Mouse (Mus musculus) olfactory bulb, adult 2 months (tissue): ENCODE measurements around the gene Myo3b. TPM values are rescaled to one million over a fixed set of nuclear protein-coding genes. Genes with fewer than 3 reads are reported as not detected.

Experiments
- H3K27ac ChIP-seq: fragments of 200-500 bp; 2 replicates; pipeline ENCODE4 v1.5.1; 2012; ENCODE audit warnings: low read depth, low read length; ENCODE audit not compliant: insufficient read depth
- H3K4me1 ChIP-seq: fragments of 200-500 bp; 2 replicates; pipeline ENCODE4 v1.6.1; 2012; ENCODE audit warnings: low read length; ENCODE audit not compliant: control insufficient read depth, insufficient read depth
- H3K4me3 ChIP-seq: fragments of 200-500 bp; 2 replicates; pipeline ENCODE4 v1.5.1; 2012; ENCODE audit warnings: mild to moderate bottlenecking, low read depth, low read length, moderate library complexity; ENCODE audit not compliant: insufficient read depth
- CTCF ChIP-seq: fragments of 200-500 bp; IDR thresholded peaks from 2 replicates; pipeline ENCODE4 v1.5.1; 2012; ENCODE audit warnings: low read depth, mild to moderate bottlenecking, low read length, moderate library complexity; ENCODE audit not compliant: insufficient read depth
- POLR2A ChIP-seq: fragments of 200-500 bp; IDR thresholded peaks from 2 replicates; pipeline ENCODE4 v1.6.1; 2012; ENCODE audit warnings: mild to moderate bottlenecking, low read depth, low read length, moderate library complexity; ENCODE audit not compliant: insufficient read depth
- WGBS: fragments of 180-500 bp; shearing (Covaris S2); methylation state at CpG from one replicate; pipeline ENCODE4 v1.1.7; 2018; 5-methylcytosine and 5-hydroxymethylcytosine counted together
- polyA plus RNA-seq: library from polyadenylated mRNA; stranded (reverse); fragments of >200 nt; gene quantifications from 2 replicates; pipeline ENCODE4 v1.2.4, GENCODE M21; 2012; ENCODE audit warnings: low replicate concordance; ENCODE audit not compliant: missing spikeins, insufficient read depth, insufficient read length

Gene Myo3b
- polyA plus RNA-seq, 1 experiment: not detected

DNA sequence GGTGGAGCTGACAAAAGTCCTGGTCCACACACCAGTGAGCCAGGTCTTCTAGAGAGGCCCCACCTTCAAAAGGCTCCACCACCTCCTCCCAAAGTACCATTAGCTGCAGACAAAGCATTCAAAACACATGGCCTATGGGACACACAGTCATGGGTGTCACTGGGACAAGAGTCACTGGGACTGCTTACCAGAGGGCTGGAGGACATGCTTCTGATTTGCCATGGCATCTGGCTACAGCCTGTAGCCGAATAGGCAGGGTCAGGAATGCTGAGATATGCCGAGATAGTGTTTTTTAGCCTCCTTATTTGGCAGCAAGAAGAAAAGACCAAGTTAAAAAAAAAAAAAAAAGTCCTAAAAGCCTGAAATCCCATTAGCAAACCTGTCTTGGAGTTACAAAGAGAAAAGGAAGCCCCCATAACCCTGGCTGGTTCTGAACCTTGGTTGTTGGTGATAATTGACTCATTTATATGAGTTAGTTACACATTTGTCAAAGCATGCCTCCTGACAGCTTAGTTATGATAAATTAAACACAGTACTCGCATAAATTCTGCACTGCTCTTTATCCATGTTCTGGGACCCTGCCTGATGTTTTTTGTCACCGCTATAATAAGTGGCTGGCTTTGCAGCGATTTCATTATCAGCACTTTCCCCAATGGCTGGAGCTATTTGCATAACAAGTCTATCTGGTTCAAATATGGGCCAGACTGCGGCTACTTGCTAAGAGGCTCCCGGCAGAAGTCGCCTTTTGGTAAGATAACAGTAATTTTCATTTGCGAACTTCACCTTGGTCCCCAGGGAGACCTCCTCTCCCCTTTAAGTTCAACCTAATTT lies 156.7 kb downstream of the Myo3b start:
- peaks cover 4% of the 10 kb centered on the region for H3K4me1 ChIP-seq
- TF ChIP-seq POLR2A (no peak), CTCF (no peak)
- 72% methylated on average over 9 of the region's 9 CpGs for WGBS
- H3K4me3 ChIP-seq: no peak overlapping the region
- no peak overlapping the region for H3K27ac ChIP-seq

DNA sequence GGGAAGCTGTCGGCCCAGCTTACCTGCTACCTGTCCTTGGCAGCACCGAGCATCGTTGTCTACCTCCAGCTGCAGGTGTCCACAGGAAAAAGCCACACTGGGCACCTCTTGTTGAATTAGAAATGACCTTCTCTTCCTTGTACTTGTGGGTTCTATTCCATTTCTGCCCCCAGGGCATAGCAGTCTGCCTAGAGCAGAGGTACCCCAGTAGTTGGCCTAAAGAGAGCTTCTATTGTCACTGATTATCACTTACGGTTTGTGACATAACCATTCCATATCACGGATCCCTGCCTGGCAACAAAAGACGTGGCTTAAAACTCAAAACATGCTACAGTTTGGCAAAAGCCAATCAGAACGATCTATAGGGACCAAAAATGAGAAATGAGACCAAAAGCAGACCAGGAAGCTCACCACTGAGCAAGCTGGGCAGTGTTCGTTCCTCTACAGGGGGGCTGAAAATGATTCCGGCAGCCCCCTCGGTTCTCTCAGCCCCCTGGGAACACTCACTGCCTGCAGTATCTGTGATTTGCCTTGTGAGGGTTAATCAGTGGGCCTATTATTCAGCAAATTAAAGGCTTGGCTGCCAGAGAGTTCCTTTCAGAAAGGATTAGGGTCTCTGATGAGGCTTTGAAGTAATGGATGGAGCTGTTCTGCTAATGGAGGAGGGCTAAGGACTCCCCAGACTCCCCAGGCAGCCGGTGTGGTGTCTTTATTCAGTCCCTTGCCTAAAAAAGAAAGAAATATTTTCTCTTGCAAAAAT lies 163.1 kb downstream of the Myo3b start:
- peak overlapping the region; percentile 67; the same call in 1 of the 2 replicates for H3K27ac ChIP-seq
- peaks cover 12% of the 10 kb centered on the region for H3K4me1 ChIP-seq
- no peak for TF ChIP-seq CTCF
- TF ChIP-seq POLR2A: no peak
- H3K4me3 ChIP-seq: no peak overlapping the region
- 30% methylated on average over 11 of the region's 11 CpGs for WGBS

- WGBS: 27% methylated on average over 8 of the region's 8 CpGs
- Histone ChIP-seq H3K4me1 (peaks cover 12% of the 10 kb centered on the region), H3K4me3 (no peak overlapping the region)
Measured at GRCm38 (mm10) chr2:70202578-70203167, 163.7 kb downstream of the Myo3b start.

GRCm38 (mm10) chr2:70208411-70208810 lies 169.5 kb downstream of the Myo3b start:
- 46% methylated on average over 1 of the region's 1 CpGs for WGBS
- Histone ChIP-seq H3K27ac (peak overlapping the region; percentile 52; the same call in 1 of the 2 replicates), H3K4me1 (peaks cover 9% of the 10 kb centered on the region), H3K4me3 (no peak overlapping the region)
- TF ChIP-seq CTCF (no peak), POLR2A (no peak)

More at GRCm38 (mm10) chr2:70202578-70203167, 163.7 kb downstream of the Myo3b start:
- peak overlapping the region; percentile 67 for H3K27ac ChIP-seq
- TF ChIP-seq POLR2A (no peak), CTCF (no peak)

DNA sequence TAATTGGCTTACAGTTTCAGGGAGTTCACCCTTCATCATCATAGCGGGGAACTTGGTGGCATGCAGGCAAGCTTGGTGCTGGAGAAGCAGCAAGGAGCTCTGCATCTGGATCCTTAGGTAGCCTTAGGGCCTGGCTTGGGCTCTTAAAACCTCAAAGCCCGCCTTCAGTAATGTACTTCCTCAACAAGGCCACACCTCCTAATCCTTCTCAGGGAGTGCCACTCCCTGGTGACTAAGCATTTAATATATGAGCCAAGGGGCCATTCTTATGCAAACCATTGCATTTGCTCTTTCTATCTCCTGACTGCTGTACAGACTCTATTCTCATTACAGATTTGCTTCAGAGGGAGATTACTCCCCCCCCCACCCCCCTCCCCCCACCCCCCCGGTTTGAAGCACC lies 170.9 kb downstream of the Myo3b start:
- peak overlapping the region; percentile 58 for H3K27ac ChIP-seq
- 68% methylated on average over 3 of the region's 3 CpGs for WGBS
- TF ChIP-seq POLR2A (no peak), CTCF (no peak)
- peaks cover 11% of the 10 kb centered on the region for H3K4me1 ChIP-seq
- H3K4me3 ChIP-seq: no peak overlapping the region

- peak overlapping the region; percentile 88 for H3K27ac ChIP-seq
- 31% methylated on average over 22 of the region's 22 CpGs for WGBS
Measured at GRCm38 (mm10) chr2:70210427-70211332, 171.8 kb downstream of the Myo3b start.

DNA sequence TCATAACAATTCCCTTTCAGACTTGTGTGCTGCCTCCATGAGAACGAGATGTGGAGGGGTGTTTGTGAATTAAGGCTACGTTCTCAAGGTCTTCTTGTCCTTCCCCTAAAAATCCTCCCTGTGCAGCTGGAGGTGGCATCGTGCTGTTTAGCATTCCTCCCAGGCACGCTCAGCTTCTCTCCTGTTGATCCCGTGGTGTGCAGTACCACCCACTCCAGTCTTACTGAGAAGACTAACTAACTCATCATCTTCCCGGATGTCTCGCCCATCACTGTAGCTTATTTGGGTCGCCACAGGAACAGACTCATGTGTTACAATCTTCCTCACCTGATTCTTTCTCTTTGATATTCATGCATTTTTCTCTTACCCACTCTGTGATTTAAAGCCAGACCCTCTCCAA lies 175.5 kb downstream of the Myo3b start:
- peak overlapping the region; percentile 80 for H3K27ac ChIP-seq
- H3K4me3 ChIP-seq: no peak overlapping the region
- TF ChIP-seq POLR2A (no peak), CTCF (no peak)
- WGBS: 24% methylated on average over 8 of the region's 8 CpGs
- H3K4me1 ChIP-seq: peaks cover 13% of the 10 kb centered on the region

More at GRCm38 (mm10) chr2:70210427-70211332, 171.8 kb downstream of the Myo3b start:
- Histone ChIP-seq H3K4me1 (peaks cover 11% of the 10 kb centered on the region), H3K4me3 (no peak overlapping the region)
- no peak for TF ChIP-seq POLR2A

DNA sequence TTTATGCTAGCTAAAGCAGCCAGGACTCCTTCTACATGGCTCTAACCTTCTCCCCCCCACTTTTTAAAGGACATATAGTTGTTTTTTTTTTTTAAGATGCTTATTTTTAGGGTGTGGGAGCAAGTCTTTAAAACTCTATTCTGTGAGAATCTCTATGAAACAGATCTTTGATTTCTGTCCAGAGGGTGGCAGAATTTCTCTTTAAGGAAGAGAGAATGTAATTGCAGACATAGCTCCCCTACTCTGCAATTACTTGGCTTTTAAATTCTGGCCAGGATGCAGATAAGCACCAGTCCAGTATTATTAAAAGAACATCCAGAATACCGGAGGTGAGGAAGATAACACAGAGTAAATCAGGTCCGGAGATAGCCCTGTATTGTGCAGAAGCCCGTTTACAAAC lies 178.9 kb downstream of the Myo3b start:
- H3K4me3 ChIP-seq: no peak overlapping the region
- peak overlapping the region; percentile 43 for H3K27ac ChIP-seq
- TF ChIP-seq CTCF (no peak), POLR2A (no peak)
- WGBS: 28% methylated on average over 3 of the region's 3 CpGs
- peaks cover 15% of the 10 kb centered on the region for H3K4me1 ChIP-seq
